Mouse (Mus musculus) left cerebral cortex, adult 11 months (tissue): ENCODE measurements around the gene Ppil3.

Source experiments
- DNase-seq: peaks from one replicate; pipeline ENCODE4 v3.0.0; 2022; ENCODE audit warnings: low spot score

Gene Ppil3

GRCm38 (mm10) chr1:58409553-58410197, 35.6 kb downstream of the Ppil3 start:
- no peak for DNase-seq

GRCm38 (mm10) chr1:58408141-58408540, 37.1 kb downstream of the Ppil3 start:
- no peak for DNase-seq

- no peak for DNase-seq
Measured at GRCm38 (mm10) chr1:58407321-58407720, 38.0 kb downstream of the Ppil3 start.

GRCm38 (mm10) chr1:58403745-58404144, 41.5 kb downstream of the Ppil3 start:
- no peak for DNase-seq

GRCm38 (mm10) chr1:58401396-58401795, 43.9 kb downstream of the Ppil3 start:
- no peak for DNase-seq

GRCm38 (mm10) chr1:58397731-58398130, 47.6 kb downstream of the Ppil3 start:
- DNase-seq, result no peak

- DNase-seq, result no peak
Measured at GRCm38 (mm10) chr1:58396179-58396578, 49.1 kb downstream of the Ppil3 start.

GRCm38 (mm10) chr1:58395341-58395740, 49.9 kb downstream of the Ppil3 start:
- DNase-seq, result no peak

- DNase-seq, result no peak
Measured at GRCm38 (mm10) chr1:58393284-58394195, 51.7 kb downstream of the Ppil3 start.

- DNase-seq, result peak; percentile 86
Measured at GRCm38 (mm10) chr1:58392652-58393283, 52.5 kb downstream of the Ppil3 start, which contains the start of gene Bzw1. Gene Bzw1 (plus strand): TSS chr1:58392898.

- DNase-seq, result no peak
Measured at GRCm38 (mm10) chr1:58392268-58392651, 53.0 kb downstream of the Ppil3 start.

- DNase-seq, result no peak
Measured at GRCm38 (mm10) chr1:58391421-58392267, 53.6 kb downstream of the Ppil3 start.

- no peak for DNase-seq
Measured at GRCm38 (mm10) chr1:58382586-58383281, 62.6 kb downstream of the Ppil3 start.
